Mouse (Mus musculus) hindbrain, embryonic 15.5 days (tissue): Measurements from ENCODE around the gene Defa30. TPM values are rescaled to one million over a fixed set of nuclear protein-coding genes. Genes with fewer than 3 reads are reported as not detected.
"Not testable (repeated sequence)": the region's sequence is repeated elsewhere in the genome, so short reads cannot be mapped to it uniquely, and the experiment has no call there.

ENCODE experiments used
- ATAC-seq: fragments of 200-750 bp; cut with Nextera tagmentation; 2 replicates; pipeline ENCODE4 v1.8.0; 2017; ENCODE audit warnings: low read depth, moderate number of reproducible peaks, moderate TSS enrichment; ENCODE audit not compliant: low FRiP score
- H3K27ac ChIP-seq: fragments of 300-500 bp; sonication (generic); replicated peaks from 2 replicates; pipeline ENCODE4 v1.5.1; 2015; ENCODE audit warnings: mild to moderate bottlenecking, inconsistent platforms
- H3K27me3 ChIP-seq: fragments of 300-500 bp; sonication (generic); 2 replicates; pipeline ENCODE4 v1.6.1; 2015; ENCODE audit warnings: control low read depth, inconsistent platforms
- H3K36me3 ChIP-seq: fragments of 300-500 bp; sonication (generic); 2 replicates; pipeline ENCODE4 v1.6.1; 2015; ENCODE audit warnings: control low read depth, inconsistent platforms
- H3K4me1 ChIP-seq: fragments of 300-500 bp; sonication (generic); replicated peaks from 2 replicates; pipeline ENCODE4 v1.6.1; 2015; ENCODE audit warnings: control low read depth, inconsistent platforms
- H3K4me2 ChIP-seq: fragments of 300-500 bp; sonication (generic); 2 replicates; pipeline ENCODE4 v1.6.1; 2015; ENCODE audit warnings: moderate library complexity, mild to moderate bottlenecking, inconsistent platforms
- H3K4me3 ChIP-seq: fragments of 300-500 bp; sonication (generic); 2 replicates; pipeline ENCODE4 v1.5.1; 2015; ENCODE audit warnings: mild to moderate bottlenecking, inconsistent platforms
- H3K9ac ChIP-seq: fragments of 300-500 bp; sonication (generic); 2 replicates; pipeline ENCODE4 v1.6.1; 2015; ENCODE audit warnings: inconsistent platforms
- H3K9me3 ChIP-seq: fragments of 300-500 bp; sonication (generic); 2 replicates; pipeline ENCODE4 v1.6.1; 2016; ENCODE audit warnings: control low read depth, inconsistent platforms
- WGBS: fragments of 180-500 bp; shearing (Covaris S2); methylation state at CpG from one replicate; pipeline ENCODE4 v1.1.7; 2015; 5-methylcytosine and 5-hydroxymethylcytosine counted together
- polyA plus RNA-seq: library from polyadenylated mRNA; unstranded; fragments of >200 nt; fragmentation: Nextera tagmentation; extraction: Ambion mirVana; gene quantifications from 2 replicates; pipeline ENCODE4 v1.2.1, GENCODE M21; 2015

Gene Defa30
- not detected in 2 replicates for polyA plus RNA-seq

DNA sequence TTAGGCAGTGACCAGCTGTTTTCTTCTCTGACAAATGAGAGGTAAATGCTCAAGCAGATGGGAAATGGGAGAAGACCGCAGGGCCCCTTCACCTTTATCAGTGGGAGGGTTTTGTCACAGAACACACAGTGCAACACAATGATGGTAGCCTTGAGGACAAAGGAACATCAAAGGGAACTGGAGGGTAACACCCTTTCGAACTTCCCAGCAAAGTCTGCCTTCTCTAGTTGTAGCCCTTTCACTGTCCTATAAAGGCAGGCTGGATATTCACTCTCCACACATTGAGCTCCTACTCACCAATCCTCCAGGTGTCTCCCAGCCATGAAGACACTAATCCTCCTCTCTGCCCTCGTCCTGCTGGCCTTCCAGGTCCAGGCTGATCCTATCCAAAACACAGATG, at the start of gene Defa30:
Gene Defa30, plus strand, starts transcription at position 301 of the 400 bp plus-strand sequence.
- 62% methylated on average over 3 of the region's 3 CpGs for WGBS
- not testable (repeated sequence) for H3K36me3 ChIP-seq, H3K4me1 ChIP-seq, H3K4me2 ChIP-seq, H3K9me3 ChIP-seq, H3K27me3 ChIP-seq, ATAC-seq, H3K4me3 ChIP-seq, H3K9ac ChIP-seq, H3K27ac ChIP-seq

DNA sequence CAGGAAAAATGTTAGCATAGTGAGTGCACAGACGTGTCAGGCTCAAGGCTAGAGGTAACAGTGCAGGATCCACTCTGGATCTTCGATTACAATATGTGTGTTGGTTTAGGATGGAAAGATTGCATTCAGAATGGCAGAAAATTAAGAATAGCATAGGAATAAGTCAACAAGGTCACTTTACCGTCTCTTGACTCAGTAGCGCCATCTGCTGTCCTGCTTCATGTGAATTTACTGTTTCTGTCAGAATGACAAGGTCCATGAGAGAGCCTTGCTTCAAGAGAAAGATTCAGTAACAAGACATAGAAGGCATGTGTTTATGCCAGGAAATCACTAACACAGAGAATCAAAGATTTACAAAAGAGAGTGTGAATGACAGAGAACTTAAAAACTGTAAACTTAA, 41.3 kb upstream of the Defa30 start:
- 46% methylated on average over 4 of the region's 4 CpGs for WGBS
- H3K27me3 ChIP-seq = no peaks in the 10 kb centered on the region
- H3K9ac ChIP-seq = no peak overlapping the region
- H3K36me3 ChIP-seq = no peaks in the 10 kb centered on the region
- no peak overlapping the region for H3K4me2 ChIP-seq
- no peak overlapping the region for H3K27ac ChIP-seq
- peaks cover 6% of the 10 kb centered on the region; the same call in 1 of the 2 replicates for H3K9me3 ChIP-seq
- ATAC-seq = no peak
- no peaks in the 10 kb centered on the region for H3K4me1 ChIP-seq
- H3K4me3 ChIP-seq = no peak overlapping the region

DNA sequence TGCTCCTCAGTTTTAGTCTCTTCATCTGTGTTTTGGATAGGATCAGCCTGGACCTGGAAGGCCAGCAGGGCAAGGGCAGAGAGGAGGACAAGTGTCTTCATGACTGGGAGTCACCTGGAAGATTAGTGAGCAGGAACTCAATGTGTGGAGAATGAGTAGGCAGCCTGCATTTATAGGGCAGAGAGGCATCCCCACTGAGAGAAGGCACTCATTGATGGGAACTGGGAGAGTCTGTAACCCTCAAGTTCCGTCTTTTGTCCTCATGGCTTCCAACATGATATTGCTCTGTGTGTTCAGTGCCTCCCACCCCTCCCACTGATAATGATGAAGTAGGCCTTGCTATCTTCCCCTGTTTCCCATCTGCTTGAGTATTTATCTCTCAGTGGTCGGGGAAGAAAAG, 38.5 kb upstream of the Defa30 start, which contains the start of gene Gm14851:
Gene Gm14851, minus strand, starts transcription at position 101 of the 400 bp plus-strand sequence.
- not testable (repeated sequence) for ATAC-seq, H3K4me1 ChIP-seq, H3K9me3 ChIP-seq, H3K4me3 ChIP-seq, H3K36me3 ChIP-seq, H3K4me2 ChIP-seq, H3K27ac ChIP-seq, H3K27me3 ChIP-seq, H3K9ac ChIP-seq
- no CpG with 5 or more reads among the region's 2 CpGs for WGBS

DNA sequence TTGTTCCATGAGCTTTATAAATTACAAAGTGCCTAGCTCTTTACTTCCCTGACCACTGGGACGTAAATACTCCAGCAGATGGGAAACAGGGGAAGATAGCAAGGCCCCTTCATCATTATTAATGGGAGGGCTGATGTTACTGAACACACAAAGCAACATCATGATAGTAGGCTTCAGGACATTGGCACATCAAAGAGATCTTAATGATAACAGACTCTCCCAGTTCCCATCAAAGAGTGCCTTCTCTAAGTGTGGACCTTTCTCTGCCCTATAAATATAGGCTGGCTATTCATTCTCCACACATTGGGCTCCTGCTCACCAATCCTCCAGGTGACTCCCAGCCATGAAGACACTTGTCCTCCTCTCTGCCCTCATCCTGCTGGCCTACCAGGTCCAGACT, 27.5 kb downstream of the Defa30 start, which contains the start of gene Defa22:
Gene Defa22, plus strand, starts transcription at position 301 of the 400 bp plus-strand sequence.
- ATAC-seq, H3K27ac ChIP-seq, H3K4me3 ChIP-seq, H3K9me3 ChIP-seq, H3K4me1 ChIP-seq, H3K9ac ChIP-seq, H3K4me2 ChIP-seq, H3K27me3 ChIP-seq, H3K36me3 ChIP-seq: not testable (repeated sequence)
- no CpG with 5 or more reads among the region's 1 CpGs for WGBS

Other genes with a start within 250 kb of the Defa30 start
- not detected in 2 replicates for gene Defb33, start 242.0 kb upstream of the Defa30 start, polyA plus RNA-seq
- not detected in 2 replicates for gene Gm15056, start 232.0 kb upstream of the Defa30 start, polyA plus RNA-seq
- not detected in 2 replicates for gene Gm6040, start 212.6 kb upstream of the Defa30 start, polyA plus RNA-seq
- not detected in 2 replicates for gene AY761185, start 189.9 kb upstream of the Defa30 start, polyA plus RNA-seq
- gene Defa21, start 109.1 kb upstream of the Defa30 start, polyA plus RNA-seq = not detected in 2 replicates
- not detected in 2 replicates for gene Defa23, start 79.6 kb upstream of the Defa30 start, polyA plus RNA-seq
- gene Defa35, start 69.6 kb upstream of the Defa30 start, polyA plus RNA-seq = not detected in 2 replicates
- not detected in 2 replicates for gene Defa25, start 50.2 kb upstream of the Defa30 start, polyA plus RNA-seq
- not detected in 2 replicates for gene Gm14851, start 38.6 kb upstream of the Defa30 start, polyA plus RNA-seq
- gene Defa22, start 27.6 kb downstream of the Defa30 start, polyA plus RNA-seq = not detected in 2 replicates
- gene Defa31, start 57.0 kb downstream of the Defa30 start, polyA plus RNA-seq = not detected in 2 replicates
- gene Gm15293, start 66.9 kb downstream of the Defa30 start, polyA plus RNA-seq = not detected in 2 replicates
- not detected in 2 replicates for gene Gm15292, start 115.1 kb downstream of the Defa30 start, polyA plus RNA-seq
- not detected in 2 replicates for gene Defa27, start 180.9 kb downstream of the Defa30 start, polyA plus RNA-seq
- gene Defa29, start 192.4 kb downstream of the Defa30 start, polyA plus RNA-seq = not detected in 2 replicates
- gene Defa2, start 243.9 kb downstream of the Defa30 start, polyA plus RNA-seq = not detected in 2 replicates